Mouse (Mus musculus) urinary bladder, postnatal 10 days (tissue): Measurements from ENCODE around the gene Zbtb48.
"Not testable (repeated sequence)": the region's sequence is repeated elsewhere in the genome, so short reads cannot be mapped to it uniquely, and the experiment has no call there.

ENCODE experiments used
- DNase-seq: peaks from one replicate; pipeline ENCODE4 v3.0.0; 2022; ENCODE audit warnings: low spot score

The Zbtb48 gene

DNA sequence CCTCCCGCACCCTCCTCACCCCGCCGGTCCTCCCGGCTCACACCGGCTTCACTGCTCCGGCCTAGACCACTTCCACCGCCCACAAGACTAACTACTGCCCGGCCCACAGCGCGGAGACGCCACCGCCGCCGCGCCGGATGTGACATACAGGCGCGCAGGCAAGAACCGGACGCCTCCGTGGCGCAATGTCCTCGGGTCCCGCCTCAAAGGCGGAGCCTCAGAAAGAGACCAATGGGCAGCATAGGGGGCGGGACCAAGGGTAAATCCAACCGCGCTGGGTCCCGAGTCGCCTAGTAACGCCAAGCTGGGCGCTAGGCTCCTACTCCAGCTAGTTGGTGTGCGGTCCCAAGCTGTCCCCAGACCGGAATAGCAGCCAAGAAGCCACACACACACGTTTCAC lies at the start of gene Zbtb48:
Gene Zbtb48, minus strand, starts transcription at position 148 of the 400 bp plus-strand sequence.
- peak; percentile 77 for DNase-seq

DNA sequence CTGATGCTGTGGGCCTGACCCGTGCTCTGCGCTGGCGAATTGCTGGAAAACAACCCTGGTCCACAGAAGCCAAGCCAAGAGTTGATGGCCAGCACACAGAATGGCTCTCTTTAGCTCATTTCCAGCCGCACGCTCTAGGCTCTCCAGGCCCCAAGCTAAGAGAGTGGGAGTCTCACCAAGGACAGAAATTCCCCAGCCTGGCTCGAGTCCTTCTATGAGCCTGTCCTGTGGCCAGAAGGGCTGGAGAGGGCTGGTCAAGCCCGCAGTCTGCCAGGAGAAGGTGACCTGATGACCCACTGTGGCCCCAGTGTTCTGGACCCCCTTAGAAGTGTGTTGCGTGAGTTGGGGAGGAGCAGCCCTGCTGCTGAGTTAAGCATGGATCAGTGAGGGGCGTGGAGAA lies 49.7 kb upstream of the Zbtb48 start:
- DNase-seq = no peak

DNA sequence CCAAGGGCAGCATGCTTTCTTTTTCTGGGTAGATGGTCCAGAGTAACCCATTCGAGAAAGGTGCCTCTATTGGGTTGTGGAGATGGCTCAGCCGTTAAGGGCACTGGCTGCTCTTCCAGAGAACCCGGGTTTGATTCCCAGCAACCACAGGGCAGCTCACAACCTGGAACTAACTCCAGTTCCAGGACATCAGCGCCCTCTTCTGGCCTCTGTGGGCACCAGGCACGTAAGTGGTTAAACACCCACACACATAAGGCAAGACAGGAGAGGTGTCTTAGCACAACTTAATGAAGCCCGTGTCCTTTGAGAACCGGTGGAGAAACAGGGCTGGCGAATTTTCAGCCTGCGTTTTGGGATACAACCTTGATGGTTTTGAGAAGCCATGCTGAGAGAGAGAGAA lies 47.1 kb upstream of the Zbtb48 start:
- no peak for DNase-seq

DNA sequence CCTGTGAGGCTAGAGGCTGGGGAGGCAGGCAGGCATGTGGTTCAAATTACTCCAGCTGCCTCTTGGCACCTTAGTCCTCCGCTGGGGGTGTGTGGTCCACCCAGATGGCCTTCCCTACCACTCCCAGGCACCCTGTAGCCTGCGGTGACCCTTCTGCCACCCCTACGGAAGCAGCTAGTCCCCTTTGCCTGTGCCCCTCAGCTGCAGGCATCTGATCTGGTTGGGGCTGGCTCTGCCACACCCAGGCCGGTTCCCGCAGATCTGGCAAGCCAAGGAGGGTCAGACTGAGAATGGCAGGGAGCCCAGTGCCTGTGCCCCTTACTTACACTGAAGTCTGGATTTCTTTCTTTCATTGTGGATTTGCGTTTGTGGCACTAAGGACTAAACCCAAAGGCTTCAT lies 46.2 kb upstream of the Zbtb48 start:
- DNase-seq = no peak

DNA sequence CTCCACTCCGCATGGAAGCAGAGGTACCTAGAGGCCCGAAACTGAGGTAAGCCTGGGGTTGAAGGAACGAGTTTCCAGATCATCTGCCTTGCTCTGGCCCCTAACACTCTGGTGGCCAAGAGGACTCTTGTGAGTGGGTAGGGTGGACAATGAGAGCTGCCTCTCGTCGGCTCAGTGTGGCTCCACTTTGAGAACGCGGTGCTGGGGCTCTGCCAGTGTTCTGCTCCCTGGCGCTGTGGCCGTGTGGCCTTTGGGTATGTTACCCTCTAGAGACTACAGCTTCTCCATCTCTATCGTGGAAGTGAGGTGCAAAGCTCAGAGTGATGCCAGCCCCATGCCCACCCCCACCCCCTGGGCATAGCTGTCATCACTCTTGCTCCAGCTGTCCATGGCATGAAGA lies 45.2 kb upstream of the Zbtb48 start:
- no peak for DNase-seq

DNA sequence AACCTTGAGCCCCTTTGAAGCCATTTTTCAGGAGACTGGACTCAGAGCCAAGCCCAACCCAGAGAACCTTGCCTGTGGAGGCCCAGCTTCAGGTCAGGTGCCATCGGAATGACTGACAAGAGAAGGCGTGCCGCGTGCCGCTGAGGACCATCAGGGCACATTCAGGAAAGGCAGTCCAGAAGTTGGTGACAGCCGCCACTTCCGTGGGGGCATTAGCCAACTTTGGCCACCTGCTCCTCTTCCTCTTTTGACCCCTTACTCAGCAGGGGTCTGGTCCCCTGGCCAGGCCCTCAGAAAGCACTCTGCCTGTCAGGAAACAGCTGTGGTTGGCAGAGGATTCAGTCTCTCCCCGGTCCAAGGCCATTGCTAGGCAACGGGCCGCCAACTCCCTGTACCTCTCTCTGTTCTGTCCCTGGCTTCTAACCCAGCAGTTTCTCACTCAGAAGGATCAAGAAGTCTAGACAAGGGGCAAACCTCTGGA lies 44.7 kb upstream of the Zbtb48 start, which contains the start of gene Plekhg5:
Gene Plekhg5, plus strand, starts transcription at position 378 of the 481 bp plus-strand sequence.
- DNase-seq = no peak

DNA sequence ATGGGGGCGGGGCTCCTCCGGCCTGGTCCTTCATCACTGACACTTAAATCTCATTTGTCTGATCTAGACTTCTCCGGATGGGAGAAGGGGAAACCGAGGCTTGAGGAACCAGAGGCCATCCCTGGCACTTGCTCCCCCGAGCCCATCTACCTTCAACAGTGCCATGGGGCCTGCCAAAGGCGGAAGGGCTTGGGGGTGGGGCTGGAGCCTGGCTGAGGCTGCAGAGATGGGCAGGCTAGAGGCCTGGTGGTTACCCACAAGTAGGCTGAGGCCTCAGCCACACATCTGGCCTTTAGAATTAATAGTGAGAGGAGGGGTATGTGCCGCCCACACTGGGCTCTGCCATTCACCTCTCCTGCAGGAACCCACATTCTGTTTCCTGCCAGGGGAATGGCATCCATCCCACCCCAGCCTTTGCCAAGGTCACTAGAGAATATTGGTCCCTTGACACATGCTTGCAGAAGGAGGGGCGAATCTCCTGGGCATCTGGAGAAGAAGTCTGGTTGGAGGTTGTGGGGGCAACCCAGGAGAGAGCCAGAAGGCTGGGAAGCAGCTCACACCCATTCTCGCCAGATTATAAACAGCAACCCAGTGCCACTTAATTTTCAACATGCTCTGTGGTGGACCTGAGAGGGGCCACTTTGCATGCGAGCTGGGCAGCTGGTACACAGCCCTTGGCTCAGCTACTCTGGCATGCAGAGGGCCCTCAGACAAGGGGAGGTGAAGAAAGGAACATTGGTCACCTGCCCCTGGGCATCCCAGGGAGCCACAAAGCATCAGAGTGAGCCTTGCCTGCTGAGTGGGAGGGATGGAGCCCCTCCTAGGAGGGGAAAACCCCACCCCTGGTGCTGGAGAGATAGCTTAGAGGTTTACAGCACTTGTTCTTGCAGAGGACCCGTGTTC lies 43.3 kb upstream of the Zbtb48 start:
- DNase-seq = no peak

DNA sequence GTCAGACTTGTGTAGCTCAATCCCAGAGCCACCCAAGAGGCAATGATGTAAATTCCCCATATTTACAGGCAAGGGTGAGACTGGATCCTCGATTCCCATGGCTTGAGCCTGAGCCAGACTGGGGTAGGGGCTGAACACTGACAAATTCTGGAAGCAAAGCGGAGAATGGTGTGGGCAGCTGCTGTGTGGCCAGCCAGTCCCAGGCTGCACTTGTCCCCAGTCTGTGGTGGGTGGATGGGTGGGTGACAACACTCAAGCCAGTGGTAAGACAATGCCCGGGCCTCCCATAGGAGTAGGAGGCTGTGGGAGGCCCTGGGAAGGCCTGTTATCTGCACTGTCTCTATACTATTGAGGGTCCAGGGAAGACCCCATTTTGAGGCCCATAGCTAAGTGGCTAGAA lies 41.8 kb upstream of the Zbtb48 start:
- no peak for DNase-seq

DNA sequence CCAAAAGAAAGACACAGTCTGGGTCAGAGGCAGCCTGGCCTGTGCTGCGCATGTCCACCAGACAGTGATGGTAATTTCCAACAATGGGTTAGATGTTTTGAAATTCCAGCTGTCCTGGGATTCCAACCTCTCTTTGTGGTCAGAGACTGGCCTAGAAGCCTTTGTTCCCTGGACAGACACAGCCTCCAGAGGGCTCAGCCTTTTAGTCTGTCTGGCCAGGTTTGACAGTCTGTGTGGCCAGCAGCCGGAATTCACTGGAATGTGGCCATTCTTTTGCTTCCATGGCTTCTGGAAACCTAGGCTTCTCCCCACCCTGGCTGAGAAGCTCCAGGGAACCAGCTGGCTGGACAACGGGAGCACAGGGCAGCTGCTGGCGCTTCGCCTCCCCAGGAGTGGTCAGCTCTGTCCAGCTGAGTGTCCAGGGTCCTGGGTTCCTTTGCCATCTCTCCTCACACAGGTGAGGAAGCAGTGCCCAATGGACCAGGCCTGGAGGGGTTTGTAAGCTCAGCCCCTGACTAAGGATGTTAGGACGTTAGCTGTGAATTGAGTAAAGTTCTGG lies 40.8 kb upstream of the Zbtb48 start:
- DNase-seq = no peak

DNA sequence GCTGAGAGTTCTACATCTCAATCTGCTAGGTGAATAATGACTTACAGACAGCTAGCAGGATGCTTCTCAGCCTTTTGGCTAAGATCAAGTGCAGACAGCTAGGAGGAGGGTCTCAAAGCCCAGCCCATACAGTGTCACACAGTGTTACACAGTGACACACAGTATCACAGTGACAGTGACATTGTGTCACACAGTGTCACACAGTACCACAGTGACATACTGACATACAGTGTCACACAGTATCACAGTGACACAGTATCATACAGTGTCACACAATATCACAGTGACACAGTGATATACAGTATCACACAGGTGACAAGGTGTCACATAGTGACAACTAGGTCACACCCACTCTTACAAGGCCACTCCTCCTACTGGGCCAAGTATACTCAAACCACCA lies 39.8 kb upstream of the Zbtb48 start:
- no peak for DNase-seq

DNA sequence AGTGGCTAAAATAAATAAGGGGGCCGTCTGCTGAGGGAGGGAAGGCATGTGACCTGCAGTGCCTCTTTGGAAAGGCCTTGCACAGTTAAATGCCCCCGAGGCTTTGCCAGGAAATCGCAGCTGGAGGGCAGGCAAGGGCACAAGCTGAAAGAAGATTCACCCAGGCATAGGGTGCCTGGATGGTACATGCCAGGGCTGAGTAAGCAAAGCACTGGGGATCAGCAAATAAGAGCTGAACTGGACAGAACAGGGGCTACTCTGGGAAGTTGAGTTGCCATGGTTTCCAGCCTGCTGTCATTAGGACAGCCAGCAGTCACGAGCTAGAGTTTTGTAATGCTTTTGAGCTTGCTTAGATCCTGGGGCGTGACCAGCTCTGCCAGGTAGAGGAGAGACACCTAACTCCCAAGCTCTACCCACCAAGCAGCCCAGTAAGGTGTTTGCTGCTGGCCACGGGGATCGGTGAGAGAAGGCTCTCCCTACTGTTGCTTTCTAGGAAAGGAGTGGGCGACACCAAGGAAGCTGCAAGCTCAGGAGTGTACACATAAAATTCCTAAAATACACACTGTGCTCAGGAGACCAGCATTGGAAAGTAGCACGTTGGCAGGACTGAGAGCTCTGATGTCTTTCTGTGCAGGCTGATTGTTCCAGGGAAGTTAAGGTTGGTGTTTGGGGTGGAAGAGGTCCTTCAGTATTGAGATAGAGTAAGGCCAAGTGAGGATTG lies 35.1 kb upstream of the Zbtb48 start:
- DNase-seq = no peak

DNA sequence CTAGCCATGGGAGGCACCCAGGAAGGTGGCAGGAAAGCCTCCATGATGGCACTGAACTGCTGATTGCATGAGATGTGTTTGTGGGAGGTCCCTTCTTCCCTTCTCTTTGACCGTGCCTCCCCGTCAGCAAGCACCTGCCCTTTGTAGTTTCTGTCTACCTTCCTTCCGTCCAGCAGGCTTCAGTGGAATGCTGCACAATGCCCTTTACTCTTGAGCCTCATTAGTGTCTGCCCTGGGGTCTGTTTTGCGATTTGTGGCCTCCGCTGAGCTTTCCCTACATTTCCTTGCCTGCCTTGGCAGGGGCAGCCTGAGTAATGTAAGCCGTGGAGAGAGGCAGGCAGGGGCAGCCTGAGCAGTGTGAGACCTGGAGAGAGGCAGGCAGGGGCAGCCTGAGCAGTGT lies 17.1 kb upstream of the Zbtb48 start:
- DNase-seq = no peak

DNA sequence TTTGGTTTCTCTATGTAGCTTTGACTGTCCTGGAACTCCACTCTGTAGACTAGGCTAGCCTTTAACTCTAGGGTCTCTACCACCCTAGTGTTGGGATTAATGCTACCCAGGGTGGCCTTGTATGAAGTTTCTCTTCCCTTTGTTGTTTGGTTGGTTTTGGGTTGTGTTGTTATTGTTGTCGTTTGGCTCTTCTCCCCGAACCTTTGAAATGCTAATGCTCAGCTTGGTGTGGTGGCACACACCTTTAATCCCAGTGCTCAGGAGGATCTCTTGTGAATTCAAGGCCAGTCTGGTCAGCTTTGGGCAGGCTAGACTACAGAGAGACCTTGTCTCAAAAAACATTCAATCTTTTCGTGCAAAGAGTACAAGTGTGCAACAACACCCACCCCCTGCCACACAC lies 15.7 kb upstream of the Zbtb48 start:
- no peak for DNase-seq

DNA sequence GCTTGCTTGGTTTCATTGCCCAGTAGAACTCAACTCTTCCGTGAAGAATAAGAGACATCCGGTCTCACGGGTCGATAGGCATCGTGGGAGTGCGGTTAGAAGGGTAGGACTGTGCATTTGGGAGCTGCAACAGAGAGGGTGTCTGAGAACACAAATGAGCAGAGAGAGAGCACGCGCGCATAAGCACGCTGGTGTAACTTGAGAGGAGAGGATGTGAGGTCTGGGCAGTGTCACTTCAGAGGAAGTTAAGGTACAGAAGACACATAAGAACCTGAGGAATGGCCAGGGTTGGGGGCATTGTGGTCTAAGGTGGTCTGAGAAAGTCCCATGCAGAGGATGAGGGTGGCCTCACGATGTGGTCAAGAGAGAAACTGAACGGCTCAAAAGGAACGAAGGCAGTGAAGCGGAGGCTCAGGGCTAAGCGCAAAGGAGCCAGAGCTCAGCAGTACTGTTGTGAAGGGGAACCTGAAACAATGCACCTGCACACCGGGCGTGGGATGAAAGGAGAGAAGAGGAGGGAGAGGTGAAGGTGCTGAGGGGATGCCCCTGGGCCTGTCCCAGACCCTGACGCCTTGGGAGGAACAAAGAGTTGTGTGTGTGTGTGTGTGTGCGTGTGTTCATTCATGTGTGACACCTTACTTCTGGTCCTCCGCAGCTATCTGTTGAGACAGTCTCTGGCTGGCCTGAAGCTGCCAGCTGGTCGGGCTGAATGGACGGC lies 14.6 kb upstream of the Zbtb48 start:
- no peak for DNase-seq

DNA sequence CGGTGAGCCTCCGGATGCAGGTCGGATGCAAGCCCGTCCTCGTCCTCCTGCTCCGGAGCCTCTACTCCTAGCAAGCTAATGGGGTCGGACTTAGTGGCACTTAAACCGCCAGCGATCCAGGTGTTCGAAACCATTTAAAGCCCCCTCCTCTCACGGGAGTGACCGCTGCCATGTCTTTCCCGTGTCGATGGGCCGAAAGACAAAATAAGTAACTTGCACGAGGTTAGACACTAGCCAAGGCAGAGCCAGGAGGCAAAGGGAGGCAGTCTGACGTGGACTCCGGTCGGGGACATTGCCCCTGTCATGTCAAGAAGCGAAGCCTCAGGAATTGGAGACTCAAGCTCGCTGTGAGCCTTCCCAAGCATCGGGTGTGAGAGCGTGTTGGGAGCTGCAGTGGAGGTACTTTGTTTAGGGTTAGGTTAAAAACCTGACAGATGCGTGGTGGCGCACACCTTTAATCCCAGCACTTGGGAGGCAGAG lies 12.4 kb upstream of the Zbtb48 start:
- DNase-seq = no peak

DNA sequence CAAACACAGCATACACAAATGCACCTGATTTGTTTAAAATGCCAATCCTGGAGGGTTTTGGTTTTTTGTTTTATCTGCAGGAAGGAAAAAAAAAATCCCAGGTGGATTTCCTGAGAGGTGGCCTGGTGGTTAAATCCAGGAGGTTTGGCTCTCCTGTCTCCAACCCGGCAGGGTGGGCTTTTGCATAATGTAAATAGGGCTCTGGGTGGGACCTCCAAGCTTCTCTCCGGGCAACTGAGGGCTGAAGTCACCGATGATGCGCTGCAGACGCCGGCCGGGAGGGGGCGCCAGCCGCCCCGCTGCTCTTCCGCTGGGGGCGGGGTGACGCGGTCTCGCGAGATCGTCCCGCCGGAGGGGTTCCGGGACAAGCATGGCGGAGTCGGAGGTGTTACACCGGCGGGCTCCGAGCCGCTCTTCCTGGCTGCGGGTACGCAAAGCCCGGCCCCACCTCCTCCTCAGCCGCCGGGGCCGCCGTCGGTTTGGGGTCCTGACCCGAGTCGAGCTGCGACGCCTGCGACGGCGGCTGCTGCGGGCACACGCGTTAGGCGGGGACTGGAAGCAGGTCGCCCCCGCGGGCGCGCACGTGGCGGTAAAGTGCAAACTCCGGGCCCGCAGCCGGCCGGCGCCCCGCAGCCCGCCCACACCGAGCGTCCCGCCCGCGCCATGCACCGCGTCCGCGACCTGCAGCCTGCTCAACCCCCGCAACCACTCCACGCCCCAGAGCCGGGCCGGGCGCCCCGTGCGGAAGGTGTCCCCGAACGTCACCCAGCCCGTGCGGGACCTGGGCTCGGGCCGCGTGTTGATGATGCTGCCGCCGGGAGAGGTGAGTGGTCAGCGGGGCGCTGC lies 11.7 kb upstream of the Zbtb48 start, which contains the start of gene Nol9:
Gene Nol9, plus strand, starts transcription at position 337 of the 846 bp plus-strand sequence.
- peak; percentile 78 for DNase-seq

DNA sequence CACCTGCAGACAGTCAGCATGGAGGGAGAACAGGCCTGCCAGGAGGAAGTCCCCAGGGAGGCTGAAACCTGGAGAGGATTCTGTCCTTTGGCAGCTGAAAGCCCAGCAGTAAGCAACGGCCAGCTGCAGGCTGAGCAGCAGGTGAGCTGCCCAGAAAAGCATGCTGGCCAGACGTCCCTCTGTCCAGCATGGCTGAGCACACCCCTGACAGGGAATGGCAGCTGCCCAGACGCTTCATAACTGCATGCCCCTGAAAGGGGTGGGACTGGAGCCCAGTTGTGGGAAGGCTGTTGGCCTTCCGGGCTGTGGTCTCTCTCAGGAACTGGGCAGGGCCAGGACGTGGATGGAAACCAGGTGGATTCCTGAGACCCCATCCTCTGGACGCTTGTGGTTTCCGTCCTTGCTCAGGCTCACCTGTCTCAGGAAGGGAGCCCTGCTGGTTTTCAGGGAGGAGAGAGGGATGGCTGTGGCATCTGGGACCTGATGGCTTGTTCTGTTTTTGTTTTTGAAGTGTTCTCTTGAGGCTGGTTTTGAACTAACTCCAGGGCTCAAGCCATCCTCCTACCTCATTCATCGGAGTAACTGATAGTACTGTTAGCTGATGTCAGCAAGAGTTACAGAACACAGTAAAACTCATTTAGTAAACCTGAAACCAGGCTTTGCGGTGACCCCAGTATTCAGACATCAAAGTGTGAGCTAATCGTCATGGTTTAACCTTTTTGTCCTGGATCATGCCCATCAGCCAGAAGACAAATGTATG lies 10.9 kb upstream of the Zbtb48 start, which contains the start of gene Tas1r1:
Gene Tas1r1, minus strand, starts transcription at position 344 of the 760 bp plus-strand sequence.
- no peak for DNase-seq

DNA sequence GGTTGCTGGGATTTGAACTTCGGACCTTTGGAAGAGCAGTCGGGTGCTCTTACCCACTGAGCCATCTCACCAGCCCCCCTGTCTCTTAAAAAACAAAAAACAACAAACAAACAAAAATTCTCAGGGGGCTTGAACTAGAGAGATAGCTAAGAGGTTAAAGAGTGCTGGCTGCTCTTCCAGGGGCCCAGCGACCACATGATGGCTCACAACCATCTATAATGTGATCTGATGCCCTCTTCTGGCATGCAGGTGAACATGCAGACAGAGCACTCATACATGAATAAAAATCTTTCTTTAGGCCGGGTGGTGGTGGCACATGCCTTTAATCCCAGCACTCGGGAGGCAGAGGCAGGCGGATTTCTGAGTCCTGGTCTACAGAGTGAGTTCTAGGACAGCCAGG lies 9.0 kb upstream of the Zbtb48 start:
- DNase-seq = not testable (repeated sequence)

DNA sequence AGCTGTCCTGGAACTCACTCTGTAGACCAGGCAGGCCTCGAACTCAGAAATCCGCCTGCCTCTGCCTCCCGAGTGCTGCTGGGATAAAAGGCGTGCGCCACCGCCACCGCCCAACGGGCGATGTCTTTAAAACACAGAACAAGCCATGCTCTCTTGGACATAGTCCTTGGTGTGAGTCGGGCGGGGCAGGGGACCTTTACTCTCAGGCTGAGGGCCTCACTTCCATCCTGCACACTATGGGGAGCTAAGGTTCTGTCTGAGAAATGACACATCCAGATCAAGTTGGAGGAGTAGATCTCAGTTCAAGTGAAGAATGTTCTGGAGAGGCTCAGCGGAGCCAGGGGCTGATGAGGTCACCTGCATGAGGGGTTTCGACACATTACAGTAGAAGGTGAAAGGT lies 5.5 kb upstream of the Zbtb48 start:
- no peak for DNase-seq

DNA sequence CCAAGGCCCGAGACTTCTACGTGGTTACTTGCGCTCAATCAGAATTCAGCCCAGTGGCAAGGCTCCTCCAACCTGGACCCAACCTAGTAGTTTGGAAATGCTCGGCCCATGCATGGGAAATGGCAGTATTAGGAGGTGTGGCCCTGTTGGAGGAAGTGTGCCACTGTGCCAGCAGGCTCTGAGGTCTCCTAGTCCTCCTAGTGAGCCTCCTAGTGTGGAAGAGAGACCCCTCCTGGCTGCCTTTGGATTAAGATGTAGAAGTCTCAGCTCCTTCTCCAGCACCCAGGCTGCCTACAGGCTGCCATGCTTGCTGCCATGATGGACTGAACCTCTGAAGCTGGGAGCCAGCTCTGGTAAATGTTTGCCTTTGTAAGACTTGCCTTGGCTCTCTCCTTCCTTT lies 2.5 kb upstream of the Zbtb48 start:
- no peak for DNase-seq
